Mouse (Mus musculus): ENCODE data around the gene Cldnd1. TPM values are rescaled to one million over a fixed set of nuclear protein-coding genes. Genes with fewer than 3 reads are reported as not detected.

Cldnd1 gene
- polyA plus RNA-seq, 1 experiment from 2014 or later, result 93.1 TPM

DNA sequence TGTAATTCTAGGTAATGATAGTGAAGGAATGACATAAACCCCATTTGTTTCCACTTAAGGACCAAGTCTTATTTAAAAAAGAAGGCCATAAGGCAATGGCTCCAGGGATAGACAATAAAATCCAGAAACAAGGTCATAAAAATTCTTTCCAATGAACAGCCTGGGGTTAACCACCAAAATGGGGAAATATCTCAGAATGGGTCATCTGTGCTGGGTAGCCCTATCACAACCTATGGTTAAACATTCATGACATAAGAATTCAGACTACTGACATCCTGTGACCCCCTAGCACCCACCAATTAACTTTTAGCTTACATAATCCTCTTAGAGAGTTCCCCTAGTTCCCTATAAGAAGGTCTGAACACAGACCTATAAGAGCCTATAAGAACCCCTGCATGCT, 28.5 kb downstream of the Cldnd1 start:
- no peak for ATAC-seq (replicated peaks; ENCODE audit: insufficient number of reproducible peaks, insufficient read depth, low FRiP score, low read depth)

DNA sequence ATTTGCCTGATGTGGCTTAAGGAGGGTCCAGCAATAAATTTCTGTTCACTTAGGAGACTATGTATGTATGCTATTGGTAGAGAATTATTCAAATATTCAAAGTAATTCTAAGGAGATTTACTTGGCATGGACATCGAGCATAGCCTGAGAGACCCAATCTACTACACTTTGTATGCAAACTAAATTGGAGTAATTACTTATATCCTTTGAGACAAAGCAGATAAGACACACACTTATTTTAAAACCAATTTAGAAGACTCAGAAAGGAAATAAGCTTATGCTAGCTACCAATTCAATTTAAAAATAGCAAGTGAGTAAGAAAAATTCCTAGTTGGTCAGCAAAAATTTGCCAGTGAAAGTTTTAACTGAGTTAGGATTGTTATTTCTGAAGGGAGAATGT, 35.4 kb downstream of the Cldnd1 start, which contains the start of gene Olfr172:
TSS of gene Olfr172 (minus strand) at position 101 of the 400 bp plus-strand sequence.
- 72% methylated on average over 1 of the region's 1 CpGs for WGBS
- H3K4me2 ChIP-seq, result no peak within 1 kb of the TSS
- no peaks in the 10 kb centered on the region for H3K36me3 ChIP-seq
- no peak within 1 kb of the TSS for H3K27ac ChIP-seq
- no peak for ATAC-seq (replicated peaks; ENCODE audit: insufficient number of reproducible peaks, insufficient read depth, low FRiP score, low read depth)
- no peak within 1 kb of the TSS for H3K9ac ChIP-seq
- H3K4me1 ChIP-seq (replicated peaks), result no peaks in the 10 kb centered on the region
- H3K9me3 ChIP-seq (replicated peaks), result no peaks in the 10 kb centered on the region
- no peaks in the 10 kb centered on the region for H3K27me3 ChIP-seq
- H3K4me3 ChIP-seq, result no peak within 1 kb of the TSS

More for the DNA sequence above, 28.5 kb downstream of the Cldnd1 start:
- Histone ChIP-seq H3K27ac (no peak overlapping the region), H3K9ac (no peak overlapping the region), H3K9me3 (replicated peaks) (no peaks in the 10 kb centered on the region), H3K4me3 (no peak overlapping the region), H3K4me1 (replicated peaks) (0 out of 2 replicates have a peak, but pooled peaks cover under 1% of the 10 kb centered on the region), H3K27me3 (no peaks in the 10 kb centered on the region), H3K4me2 (no peak overlapping the region), H3K36me3 (no peaks in the 10 kb centered on the region)

Small RNA genes lying within 50 kb of the gene (microRNA-seq; reads per million reads assigned to microRNA genes)
- not detected for gene Gm27564

Other genes with a start within 250 kb of the Cldnd1 start
- 16.5 and 17.5 TPM in 2 replicates for gene St3gal6, start 203.7 kb upstream of the Cldnd1 start, polyA plus RNA-seq (2015; fragmentation: Nextera tagmentation; extraction: Ambion mirVana)
- not detected in 2 replicates for gene Gm813, start 110.9 kb upstream of the Cldnd1 start, polyA plus RNA-seq (2015; fragmentation: Nextera tagmentation; extraction: Ambion mirVana)
- gene E330017A01Rik, start 89.2 kb upstream of the Cldnd1 start, polyA plus RNA-seq (2015; fragmentation: Nextera tagmentation; extraction: Ambion mirVana), result not detected in 2 replicates
- gene Cpox, start 57.6 kb upstream of the Cldnd1 start, polyA plus RNA-seq (2015; fragmentation: Nextera tagmentation; extraction: Ambion mirVana), result 32.0 and 41.1 TPM in 2 replicates
- 0.20 TPM in 1 of 2 replicates, not detected in the other for gene Gpr15, start 8.8 kb upstream of the Cldnd1 start, polyA plus RNA-seq (2015; fragmentation: Nextera tagmentation; extraction: Ambion mirVana)
- not detected in 2 replicates for gene Olfr172, start 35.3 kb downstream of the Cldnd1 start, polyA plus RNA-seq (2015; fragmentation: Nextera tagmentation; extraction: Ambion mirVana)
- gene Olfr173, start 72.4 kb downstream of the Cldnd1 start, polyA plus RNA-seq (2015; fragmentation: Nextera tagmentation; extraction: Ambion mirVana), result not detected in 2 replicates
- not detected in 2 replicates for gene Olfr175-ps1, start 98.9 kb downstream of the Cldnd1 start, polyA plus RNA-seq (2015; fragmentation: Nextera tagmentation; extraction: Ambion mirVana)
- not detected in 2 replicates for gene Olfr177, start 146.9 kb downstream of the Cldnd1 start, polyA plus RNA-seq (2015; fragmentation: Nextera tagmentation; extraction: Ambion mirVana)
- gene Olfr178, start 164.2 kb downstream of the Cldnd1 start, polyA plus RNA-seq (2015; fragmentation: Nextera tagmentation; extraction: Ambion mirVana), result not detected in 2 replicates
- not detected in 2 replicates for gene Olfr181, start 200.8 kb downstream of the Cldnd1 start, polyA plus RNA-seq (2015; fragmentation: Nextera tagmentation; extraction: Ambion mirVana)
- not detected in 2 replicates for gene Olfr180, start 201.5 kb downstream of the Cldnd1 start, polyA plus RNA-seq (2015; fragmentation: Nextera tagmentation; extraction: Ambion mirVana)

Data from heart, embryonic 15.5 days (tissue).